Mouse (Mus musculus): ENCODE data around the gene 1110065P20Rik.

- TF ChIP-seq CTCF (IDR thresholded peaks at IDR 0.05; ENCODE audit: low read depth), result no peak
- TF ChIP-seq EP300 (optimal IDR thresholded peaks at IDR 0.05), result no peak
These were observed 42.8 kb upstream of the 1110065P20Rik start for GRCm38 (mm10) chr4:124893769-124894168.

All from stomach, postnatal 0 days (tissue).